Mouse (Mus musculus): ENCODE results near the gene Pds5a. TPM values are rescaled to one million over a fixed set of nuclear protein-coding genes. Genes with fewer than 3 reads are reported as not detected.

The Pds5a gene
- total RNA-seq, 1 experiment = 161 TPM

DNA sequence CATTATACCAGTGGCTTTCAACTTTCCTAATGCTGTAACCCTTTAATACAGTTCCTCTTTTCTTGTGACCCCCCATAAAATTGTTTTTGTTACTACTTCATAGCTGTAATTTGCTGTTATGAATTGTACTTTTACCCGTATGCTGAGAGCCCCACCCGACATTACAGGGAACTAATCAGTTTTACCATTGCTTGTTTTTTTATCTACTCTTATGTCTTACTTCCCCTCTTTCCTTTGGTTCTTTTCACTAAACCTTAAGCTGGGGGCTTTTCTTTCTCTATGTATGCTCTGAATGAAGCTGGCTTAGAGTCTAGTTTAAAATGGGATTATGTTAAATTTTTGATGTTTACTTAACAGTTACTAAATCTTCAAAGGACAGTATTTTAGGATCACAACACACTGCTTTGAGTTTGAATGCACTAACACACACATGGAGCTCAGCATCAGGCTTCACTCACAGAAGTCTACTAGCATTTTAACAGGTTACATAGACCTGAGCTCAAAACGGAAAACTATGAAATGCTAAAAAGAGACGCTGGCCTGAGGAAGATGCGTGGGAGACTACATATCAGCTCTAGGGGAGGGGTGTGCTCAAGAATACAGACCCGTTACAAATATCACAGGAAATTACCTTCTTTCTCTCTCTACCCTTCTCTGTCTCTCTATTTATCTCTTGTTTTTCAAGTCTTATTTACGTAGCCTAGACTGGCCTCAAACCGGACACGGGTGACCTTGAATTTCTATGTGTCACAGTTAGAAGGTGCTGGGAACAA lies 84.7 kb downstream of the Pds5a start:
- no peak overlapping the region for H3K4me3 ChIP-seq (ENCODE audit: insufficient read depth in 1 of 2, low read depth in 1 of 2, low read length in 2 of 2, poor library complexity in 1 of 2, severe bottlenecking in 1 of 2)
- H3K36me3 ChIP-seq (ENCODE audit: control insufficient read depth, insufficient read depth, low read length, poor library complexity, severe bottlenecking) = peaks cover 12% of the 10 kb centered on the region
- H3K9ac ChIP-seq (ENCODE audit: insufficient read depth, low read depth, low read length, poor library complexity, severe bottlenecking) = no peak overlapping the region
- in situ Hi-C loops (cut with MboI; ENCODE audit: low sequenced_read_pairs in 2 of 2, unreplicated experiment in 2 of 2) = no loop called here
- DNase-seq (ENCODE audit: low read depth, low spot score) = no peak
- TF ChIP-seq ZC3H11A (IDR thresholded peaks at IDR 0.05; ENCODE audit: borderline replicate concordance, low read depth, low read length) = no peak
- TF ChIP-seq ZNF384 (IDR thresholded peaks at IDR 0.05; ENCODE audit: low read depth, low read length) = no peak
- TF ChIP-seq HCFC1 (IDR thresholded peaks at IDR 0.05; ENCODE audit: borderline replicate concordance, insufficient read depth, low read length) = no peak
- no peak for TF ChIP-seq CHD2 (IDR thresholded peaks at IDR 0.05; ENCODE audit: low read depth, low read length)
- TF ChIP-seq MAFK (IDR thresholded peaks at IDR 0.05; ENCODE audit: insufficient read depth, low read depth, low read length) = no peak
- no peak overlapping the region for H3K27ac ChIP-seq (ENCODE audit: insufficient read depth, low read depth, low read length, poor library complexity, severe bottlenecking)
- H3K9me3 ChIP-seq (ENCODE audit: control insufficient read depth, insufficient read depth, low read depth, low read length) = no peaks in the 10 kb centered on the region
- no peaks in the 10 kb centered on the region for H3K4me1 ChIP-seq (ENCODE audit: control insufficient read depth in 2 of 2, insufficient read depth in 2 of 2, low read length in 2 of 2, poor library complexity in 1 of 2)

GRCm38 (mm10) chr5:65610541-65610940 lies 87.5 kb downstream of the Pds5a start:
- Histone ChIP-seq H3K4me3 (ENCODE audit: insufficient read depth in 1 of 2, low read depth in 1 of 2, low read length in 2 of 2, poor library complexity in 1 of 2, severe bottlenecking in 1 of 2) (no peak overlapping the region), H3K4me1 (ENCODE audit: control insufficient read depth in 2 of 2, insufficient read depth in 2 of 2, low read length in 2 of 2, poor library complexity in 1 of 2) (no peaks in the 10 kb centered on the region), H3K36me3 (ENCODE audit: control insufficient read depth, insufficient read depth, low read length, poor library complexity, severe bottlenecking) (peaks cover 6% of the 10 kb centered on the region), H3K9ac (ENCODE audit: insufficient read depth, low read depth, low read length, poor library complexity, severe bottlenecking) (no peak overlapping the region), H3K9me3 (ENCODE audit: control insufficient read depth, insufficient read depth, low read depth, low read length) (no peaks in the 10 kb centered on the region), H3K27ac (ENCODE audit: insufficient read depth, low read depth, low read length, poor library complexity, severe bottlenecking) (no peak overlapping the region)
- TF ChIP-seq MAFK (IDR thresholded peaks at IDR 0.05; ENCODE audit: insufficient read depth, low read depth, low read length) (no peak), CHD2 (IDR thresholded peaks at IDR 0.05; ENCODE audit: low read depth, low read length) (no peak), ZNF384 (IDR thresholded peaks at IDR 0.05; ENCODE audit: low read depth, low read length) (no peak), ZC3H11A (IDR thresholded peaks at IDR 0.05; ENCODE audit: borderline replicate concordance, low read depth, low read length) (no peak), HCFC1 (IDR thresholded peaks at IDR 0.05; ENCODE audit: borderline replicate concordance, insufficient read depth, low read length) (no peak)
- in situ Hi-C loops (cut with MboI; ENCODE audit: low sequenced_read_pairs in 2 of 2, unreplicated experiment in 2 of 2) = no loop called here
- no peak for DNase-seq (ENCODE audit: low read depth, low spot score)

- no peak overlapping the region for H3K9ac ChIP-seq (ENCODE audit: insufficient read depth, low read depth, low read length, poor library complexity, severe bottlenecking)
- no peaks in the 10 kb centered on the region for H3K9me3 ChIP-seq (ENCODE audit: control insufficient read depth, insufficient read depth, low read depth, low read length)
- TF ChIP-seq ZNF384 (IDR thresholded peaks at IDR 0.05; ENCODE audit: low read depth, low read length) = no peak
- no peak for TF ChIP-seq MAFK (IDR thresholded peaks at IDR 0.05; ENCODE audit: insufficient read depth, low read depth, low read length)
- no peak for TF ChIP-seq HCFC1 (IDR thresholded peaks at IDR 0.05; ENCODE audit: borderline replicate concordance, insufficient read depth, low read length)
- no peak for TF ChIP-seq CHD2 (IDR thresholded peaks at IDR 0.05; ENCODE audit: low read depth, low read length)
- DNase-seq (ENCODE audit: low read depth, low spot score) = no peak
- H3K4me3 ChIP-seq (ENCODE audit: insufficient read depth in 1 of 2, low read depth in 1 of 2, low read length in 2 of 2, poor library complexity in 1 of 2, severe bottlenecking in 1 of 2) = no peak overlapping the region
- peaks cover under 1% of the 10 kb centered on the region for H3K36me3 ChIP-seq (ENCODE audit: control insufficient read depth, insufficient read depth, low read length, poor library complexity, severe bottlenecking)
- no peaks in the 10 kb centered on the region for H3K4me1 ChIP-seq (ENCODE audit: control insufficient read depth in 2 of 2, insufficient read depth in 2 of 2, low read length in 2 of 2, poor library complexity in 1 of 2)
- in situ Hi-C loops (cut with MboI; ENCODE audit: low sequenced_read_pairs in 2 of 2, unreplicated experiment in 2 of 2) = no loop called here
- H3K27ac ChIP-seq (ENCODE audit: insufficient read depth, low read depth, low read length, poor library complexity, severe bottlenecking) = no peak overlapping the region
Observed at GRCm38 (mm10) chr5:65609769-65610168, 88.3 kb downstream of the Pds5a start.

GRCm38 (mm10) chr5:65606820-65607219 lies 91.3 kb downstream of the Pds5a start:
- no peak overlapping the region for H3K9ac ChIP-seq (ENCODE audit: insufficient read depth, low read depth, low read length, poor library complexity, severe bottlenecking)
- in situ Hi-C loops (cut with MboI; ENCODE audit: low sequenced_read_pairs in 2 of 2, unreplicated experiment in 2 of 2) = no loop called here
- H3K36me3 ChIP-seq (ENCODE audit: control insufficient read depth, insufficient read depth, low read length, poor library complexity, severe bottlenecking) = no peaks in the 10 kb centered on the region; the same call in none of the 2 replicates
- DNase-seq (ENCODE audit: low read depth, low spot score) = no peak
- TF ChIP-seq ZC3H11A (IDR thresholded peaks at IDR 0.05; ENCODE audit: borderline replicate concordance, low read depth, low read length) = no peak
- no peak for TF ChIP-seq HCFC1 (IDR thresholded peaks at IDR 0.05; ENCODE audit: borderline replicate concordance, insufficient read depth, low read length)
- TF ChIP-seq MAFK (IDR thresholded peaks at IDR 0.05; ENCODE audit: insufficient read depth, low read depth, low read length) = no peak
- no peak for TF ChIP-seq CHD2 (IDR thresholded peaks at IDR 0.05; ENCODE audit: low read depth, low read length)
- no peak for TF ChIP-seq ZNF384 (IDR thresholded peaks at IDR 0.05; ENCODE audit: low read depth, low read length)
- no peaks in the 10 kb centered on the region for H3K4me1 ChIP-seq (ENCODE audit: control insufficient read depth in 2 of 2, insufficient read depth in 2 of 2, low read length in 2 of 2, poor library complexity in 1 of 2)
- no peak overlapping the region for H3K27ac ChIP-seq (ENCODE audit: insufficient read depth, low read depth, low read length, poor library complexity, severe bottlenecking)
- H3K4me3 ChIP-seq (ENCODE audit: insufficient read depth in 1 of 2, low read depth in 1 of 2, low read length in 2 of 2, poor library complexity in 1 of 2, severe bottlenecking in 1 of 2) = no peak overlapping the region
- H3K9me3 ChIP-seq (ENCODE audit: control insufficient read depth, insufficient read depth, low read depth, low read length) = no peaks in the 10 kb centered on the region

Data from ES-E14 (cell line).